Mouse (Mus musculus): ENCODE results near the gene Cry1. TPM values are rescaled to one million over a fixed set of nuclear protein-coding genes. Genes with fewer than 3 reads are reported as not detected.

The Cry1 gene
- polyA plus RNA-seq, 1 experiment from 2014 or later = 38.5 TPM

- DNase-seq (ENCODE audit: low spot score) (no peak), ATAC-seq (replicated peaks; ENCODE audit: low FRiP score) (no peak)
- 0 out of 2 replicates have a peak, but pooled peaks cover 2% of the 10 kb centered on the region for H3K4me1 ChIP-seq (replicated peaks; ENCODE audit: control insufficient read depth, insufficient read depth, low read length)
Measured at GRCm38 (mm10) chr10:85183619-85184018, 1.2 kb downstream of the Cry1 start.

GRCm38 (mm10) chr10:85182766-85183165, 2.1 kb downstream of the Cry1 start:
- Histone ChIP-seq H3K36me3 (ENCODE audit: control insufficient read depth, insufficient read depth, low read length) (no peaks in the 10 kb centered on the region), H3K9ac (ENCODE audit: low read length) (peak overlapping the region; percentile 43; the same call in 1 of the 2 replicates), H3K4me1 (replicated peaks; ENCODE audit: control insufficient read depth, insufficient read depth, low read length) (0 out of 2 replicates have a peak, but pooled peaks cover 2% of the 10 kb centered on the region), H3K27me3 (ENCODE audit: control insufficient read depth, insufficient read depth, low read length) (no peaks in the 10 kb centered on the region), H3K4me2 (ENCODE audit: low read depth, low read length, severe bottlenecking) (peak overlapping the region; percentile 99), H3K27ac (ENCODE audit: low read depth, low read length) (no peak overlapping the region), H3K9me3 (ENCODE audit: control insufficient read depth, low read length) (no peaks in the 10 kb centered on the region), H3K4me3 (ENCODE audit: low read depth, low read length) (no peak overlapping the region; the same call in 1 of the 2 replicates)
- ATAC-seq (replicated peaks; ENCODE audit: low FRiP score) (no peak), DNase-seq (ENCODE audit: low spot score) (no peak)
- 84% methylated on average over 10 of the region's 10 CpGs for WGBS

More at GRCm38 (mm10) chr10:85183619-85184018, 1.2 kb downstream of the Cry1 start:
- peak overlapping the region; percentile 99 for H3K4me2 ChIP-seq (ENCODE audit: low read depth, low read length, severe bottlenecking)
- no peaks in the 10 kb centered on the region for H3K27me3 ChIP-seq (ENCODE audit: control insufficient read depth, insufficient read depth, low read length)
- H3K9me3 ChIP-seq (ENCODE audit: control insufficient read depth, low read length) = no peaks in the 10 kb centered on the region
- WGBS = 3% methylated on average over 11 of the region's 11 CpGs
- H3K9ac ChIP-seq (ENCODE audit: low read length) = peak overlapping the region; percentile 43
- no peak overlapping the region for H3K27ac ChIP-seq (ENCODE audit: low read depth, low read length)
- peak overlapping the region; percentile 87 for H3K4me3 ChIP-seq (ENCODE audit: low read depth, low read length)
- H3K36me3 ChIP-seq (ENCODE audit: control insufficient read depth, insufficient read depth, low read length) = no peaks in the 10 kb centered on the region

- DNase-seq (ENCODE audit: low spot score) (no peak), ATAC-seq (replicated peaks; ENCODE audit: low FRiP score) (no peak)
- Histone ChIP-seq H3K4me2 (ENCODE audit: low read depth, low read length, severe bottlenecking) (no peak overlapping the region), H3K4me1 (replicated peaks; ENCODE audit: control insufficient read depth, insufficient read depth, low read length) (no peaks in the 10 kb centered on the region), H3K27me3 (ENCODE audit: control insufficient read depth, insufficient read depth, low read length) (no peaks in the 10 kb centered on the region), H3K9ac (ENCODE audit: low read length) (no peak overlapping the region), H3K36me3 (ENCODE audit: control insufficient read depth, insufficient read depth, low read length) (no peaks in the 10 kb centered on the region), H3K9me3 (ENCODE audit: control insufficient read depth, low read length) (no peaks in the 10 kb centered on the region), H3K4me3 (ENCODE audit: low read depth, low read length) (no peak overlapping the region), H3K27ac (ENCODE audit: low read depth, low read length) (no peak overlapping the region)
- WGBS = 82% methylated on average over 2 of the region's 2 CpGs
Measured at GRCm38 (mm10) chr10:85176640-85177039, 8.2 kb downstream of the Cry1 start.

GRCm38 (mm10) chr10:85165306-85165705, 19.6 kb downstream of the Cry1 start:
- no peaks in the 10 kb centered on the region for H3K4me1 ChIP-seq (replicated peaks; ENCODE audit: control insufficient read depth, insufficient read depth, low read length)
- H3K4me2 ChIP-seq (ENCODE audit: low read depth, low read length, severe bottlenecking) = no peak overlapping the region
- H3K9ac ChIP-seq (ENCODE audit: low read length) = no peak overlapping the region
- H3K9me3 ChIP-seq (ENCODE audit: control insufficient read depth, low read length) = no peaks in the 10 kb centered on the region
- ATAC-seq (replicated peaks; ENCODE audit: low FRiP score) = no peak
- no peak overlapping the region for H3K4me3 ChIP-seq (ENCODE audit: low read depth, low read length)
- H3K36me3 ChIP-seq (ENCODE audit: control insufficient read depth, insufficient read depth, low read length) = no peaks in the 10 kb centered on the region
- H3K27me3 ChIP-seq (ENCODE audit: control insufficient read depth, insufficient read depth, low read length) = no peaks in the 10 kb centered on the region
- no peak for DNase-seq (ENCODE audit: low spot score)
- WGBS = 82% methylated on average over 5 of the region's 5 CpGs
- H3K27ac ChIP-seq (ENCODE audit: low read depth, low read length) = no peak overlapping the region

- ATAC-seq (replicated peaks; ENCODE audit: low FRiP score) (no peak), DNase-seq (ENCODE audit: low spot score) (no peak)
- Histone ChIP-seq H3K9me3 (ENCODE audit: control insufficient read depth, low read length) (no peaks in the 10 kb centered on the region), H3K4me1 (replicated peaks; ENCODE audit: control insufficient read depth, insufficient read depth, low read length) (no peaks in the 10 kb centered on the region), H3K36me3 (ENCODE audit: control insufficient read depth, insufficient read depth, low read length) (no peaks in the 10 kb centered on the region), H3K9ac (ENCODE audit: low read length) (no peak overlapping the region), H3K4me3 (ENCODE audit: low read depth, low read length) (no peak overlapping the region), H3K4me2 (ENCODE audit: low read depth, low read length, severe bottlenecking) (no peak overlapping the region), H3K27me3 (ENCODE audit: control insufficient read depth, insufficient read depth, low read length) (no peaks in the 10 kb centered on the region), H3K27ac (ENCODE audit: low read depth, low read length) (no peak overlapping the region)
- 93% methylated on average over 13 of the region's 13 CpGs for WGBS
Measured at GRCm38 (mm10) chr10:85164791-85165190, 20.1 kb downstream of the Cry1 start.

GRCm38 (mm10) chr10:85161745-85162351, 23.0 kb downstream of the Cry1 start:
- no peak for ATAC-seq (replicated peaks; ENCODE audit: low FRiP score)
- no peaks in the 10 kb centered on the region for H3K4me1 ChIP-seq (replicated peaks; ENCODE audit: control insufficient read depth, insufficient read depth, low read length)
- no peaks in the 10 kb centered on the region for H3K27me3 ChIP-seq (ENCODE audit: control insufficient read depth, insufficient read depth, low read length)
- WGBS = 87% methylated on average over 5 of the region's 5 CpGs
- no peaks in the 10 kb centered on the region for H3K9me3 ChIP-seq (ENCODE audit: control insufficient read depth, low read length)
- H3K27ac ChIP-seq (ENCODE audit: low read depth, low read length) = no peak overlapping the region
- no peaks in the 10 kb centered on the region for H3K36me3 ChIP-seq (ENCODE audit: control insufficient read depth, insufficient read depth, low read length)
- no peak overlapping the region for H3K4me2 ChIP-seq (ENCODE audit: low read depth, low read length, severe bottlenecking)
- no peak overlapping the region for H3K4me3 ChIP-seq (ENCODE audit: low read depth, low read length)
- no peak for DNase-seq (ENCODE audit: low spot score)
- no peak overlapping the region for H3K9ac ChIP-seq (ENCODE audit: low read length)

- WGBS = 87% methylated on average over 1 of the region's 1 CpGs
- Histone ChIP-seq H3K36me3 (ENCODE audit: control insufficient read depth, insufficient read depth, low read length) (no peaks in the 10 kb centered on the region), H3K4me1 (replicated peaks; ENCODE audit: control insufficient read depth, insufficient read depth, low read length) (no peaks in the 10 kb centered on the region), H3K4me3 (ENCODE audit: low read depth, low read length) (no peak overlapping the region), H3K9me3 (ENCODE audit: control insufficient read depth, low read length) (no peaks in the 10 kb centered on the region), H3K27ac (ENCODE audit: low read depth, low read length) (no peak overlapping the region), H3K4me2 (ENCODE audit: low read depth, low read length, severe bottlenecking) (no peak overlapping the region), H3K9ac (ENCODE audit: low read length) (no peak overlapping the region), H3K27me3 (ENCODE audit: control insufficient read depth, insufficient read depth, low read length) (no peaks in the 10 kb centered on the region)
- no peak for ATAC-seq (replicated peaks; ENCODE audit: low FRiP score)
- no peak for DNase-seq (ENCODE audit: low spot score)
Measured at GRCm38 (mm10) chr10:85159989-85160619, 24.8 kb downstream of the Cry1 start.

GRCm38 (mm10) chr10:85157451-85157850, 27.4 kb downstream of the Cry1 start:
- no peaks in the 10 kb centered on the region for H3K4me1 ChIP-seq (replicated peaks; ENCODE audit: control insufficient read depth, insufficient read depth, low read length)
- H3K4me2 ChIP-seq (ENCODE audit: low read depth, low read length, severe bottlenecking) = no peak overlapping the region
- H3K4me3 ChIP-seq (ENCODE audit: low read depth, low read length) = no peak overlapping the region
- H3K27me3 ChIP-seq (ENCODE audit: control insufficient read depth, insufficient read depth, low read length) = no peaks in the 10 kb centered on the region
- H3K27ac ChIP-seq (ENCODE audit: low read depth, low read length) = no peak overlapping the region
- WGBS = 90% methylated on average over 7 of the region's 7 CpGs
- H3K9ac ChIP-seq (ENCODE audit: low read length) = no peak overlapping the region
- no peaks in the 10 kb centered on the region for H3K9me3 ChIP-seq (ENCODE audit: control insufficient read depth, low read length)
- DNase-seq (ENCODE audit: low spot score) (no peak), ATAC-seq (replicated peaks; ENCODE audit: low FRiP score) (no peak)
- no peaks in the 10 kb centered on the region for H3K36me3 ChIP-seq (ENCODE audit: control insufficient read depth, insufficient read depth, low read length)

- H3K4me2 ChIP-seq (ENCODE audit: low read depth, low read length, severe bottlenecking) = no peak overlapping the region
- H3K27me3 ChIP-seq (ENCODE audit: control insufficient read depth, insufficient read depth, low read length) = no peaks in the 10 kb centered on the region
- DNase-seq (ENCODE audit: low spot score) (peak; percentile 69), ATAC-seq (replicated peaks; ENCODE audit: low FRiP score) (no peak)
- WGBS = 12% methylated on average over 2 of the region's 2 CpGs
- H3K9me3 ChIP-seq (ENCODE audit: control insufficient read depth, low read length) = no peaks in the 10 kb centered on the region
- no peak overlapping the region for H3K4me3 ChIP-seq (ENCODE audit: low read depth, low read length)
- no peaks in the 10 kb centered on the region for H3K36me3 ChIP-seq (ENCODE audit: control insufficient read depth, insufficient read depth, low read length)
- no peak overlapping the region for H3K9ac ChIP-seq (ENCODE audit: low read length)
- no peaks in the 10 kb centered on the region for H3K4me1 ChIP-seq (replicated peaks; ENCODE audit: control insufficient read depth, insufficient read depth, low read length)
- H3K27ac ChIP-seq (ENCODE audit: low read depth, low read length) = no peak overlapping the region
Measured at GRCm38 (mm10) chr10:85154195-85154594, 30.7 kb downstream of the Cry1 start.

Measured in forebrain, embryonic 11.5 days (tissue).